Mouse (Mus musculus) stomach, embryonic 16.5 days (tissue): ENCODE data around the gene Mc1r. TPM values are rescaled to one million over a fixed set of nuclear protein-coding genes. Genes with fewer than 3 reads are reported as not detected.
"Not testable (repeated sequence)": the region's sequence is repeated elsewhere in the genome, so short reads cannot be mapped to it uniquely, and the experiment has no call there.

Experiments used
- ATAC-seq: fragments of 200-750 bp; cut with Nextera tagmentation; 2 replicates; pipeline ENCODE4 v1.8.0; 2017; ENCODE audit warnings: moderate number of reproducible peaks, moderate TSS enrichment; ENCODE audit not compliant: insufficient read depth, low FRiP score
- H3K27ac ChIP-seq: fragments of 300-500 bp; sonication (generic); 2 replicates; pipeline ENCODE4 v1.5.1; 2014; ENCODE audit warnings: low read length
- H3K27me3 ChIP-seq: fragments of 300-500 bp; sonication (generic); 2 replicates; pipeline ENCODE4 v1.6.1; 2014; ENCODE audit warnings: low read length, control low read depth, mixed read lengths; ENCODE audit not compliant: control insufficient read depth, insufficient read depth
- H3K36me3 ChIP-seq: fragments of 300-500 bp; sonication (generic); 2 replicates; pipeline ENCODE4 v1.6.1; 2014; ENCODE audit warnings: low read length; ENCODE audit not compliant: control insufficient read depth, insufficient read depth
- H3K4me1 ChIP-seq: fragments of 300-500 bp; sonication (generic); 2 replicates; pipeline ENCODE4 v1.6.1; 2014; ENCODE audit warnings: low read length, control low read depth, mixed read lengths; ENCODE audit not compliant: control insufficient read depth, insufficient read depth
- H3K4me2 ChIP-seq: fragments of 300-500 bp; sonication (generic); 2 replicates; pipeline ENCODE4 v1.6.1; 2014; ENCODE audit warnings: low read depth, low read length, mixed read lengths
- H3K4me3 ChIP-seq: fragments of 300-500 bp; sonication (generic); replicated peaks from 2 replicates; pipeline ENCODE4 v1.5.1; 2014; ENCODE audit warnings: mild to moderate bottlenecking, low read length
- H3K9ac ChIP-seq: fragments of 300-500 bp; sonication (generic); 2 replicates; pipeline ENCODE4 v1.6.1; 2014; ENCODE audit warnings: low read length
- H3K9me3 ChIP-seq: fragments of 300-500 bp; sonication (generic); replicated peaks from 2 replicates; pipeline ENCODE4 v1.6.1; 2016; ENCODE audit warnings: low read length, control low read depth; ENCODE audit not compliant: control insufficient read depth
- WGBS: fragments of 180-500 bp; shearing (Covaris S2); extraction: QIAGEN DNeasy Blood & Tissue Kit; methylation state at CpG from one replicate; pipeline ENCODE4 v1.1.7; 2014; 5-methylcytosine and 5-hydroxymethylcytosine counted together
- polyA plus RNA-seq: library from polyadenylated mRNA; unstranded; fragments of >200 nt; fragmentation: Nextera tagmentation; extraction: Ambion mirVana; gene quantifications from 2 replicates; pipeline ENCODE4 v1.2.1, GENCODE M21; 2015

Mc1r gene
- polyA plus RNA-seq, 1 experiment from 2014 or later: not detected

- Histone ChIP-seq H3K27me3 (no peaks in the 10 kb centered on the region), H3K9me3 (no peaks in the 10 kb centered on the region), H3K36me3 (no peaks in the 10 kb centered on the region), H3K4me3 (no peak overlapping the region), H3K27ac (no peak overlapping the region), H3K4me1 (0 out of 2 replicates have a peak, but pooled peaks cover 5% of the 10 kb centered on the region), H3K4me2 (no peak overlapping the region), H3K9ac (no peak overlapping the region)
- WGBS: 89% methylated on average over 2 of the region's 2 CpGs
- no peak for ATAC-seq
Observed at GRCm38 (mm10) chr8:123441788-123442187, 34.9 kb downstream of the Mc1r start.

- H3K9ac ChIP-seq: peak overlapping the region; percentile 92
- no peak overlapping the region for H3K27ac ChIP-seq
- H3K27me3 ChIP-seq: no peaks in the 10 kb centered on the region
- 0 out of 2 replicates have a peak, but pooled peaks cover 5% of the 10 kb centered on the region for H3K4me1 ChIP-seq
- peak overlapping the region; percentile 75 for H3K4me3 ChIP-seq
- no peaks in the 10 kb centered on the region for H3K36me3 ChIP-seq
- no peaks in the 10 kb centered on the region for H3K9me3 ChIP-seq
- peak; percentile 23; the same call in 1 of the 2 replicates for ATAC-seq
- 83% methylated on average over 5 of the region's 5 CpGs for WGBS
- no peak overlapping the region; the same call in 1 of the 2 replicates for H3K4me2 ChIP-seq
Observed at GRCm38 (mm10) chr8:123442351-123442750, 35.4 kb downstream of the Mc1r start.

GRCm38 (mm10) chr8:123442871-123443575, 36.1 kb downstream of the Mc1r start:
- 1% methylated on average over 41 of the region's 41 CpGs for WGBS
- ATAC-seq: peak; percentile 93
- Histone ChIP-seq H3K4me1 (0 out of 2 replicates have a peak, but pooled peaks cover 5% of the 10 kb centered on the region), H3K4me3 (peak overlapping the region; percentile 75), H3K36me3 (no peaks in the 10 kb centered on the region), H3K27me3 (no peaks in the 10 kb centered on the region), H3K27ac (peak overlapping the region; percentile 62), H3K4me2 (peak overlapping the region; percentile 64), H3K9me3 (no peaks in the 10 kb centered on the region), H3K9ac (peak overlapping the region; percentile 92)

- WGBS: 15% methylated on average over 4 of the region's 4 CpGs
- H3K27me3 ChIP-seq: no peaks in the 10 kb centered on the region
- peak overlapping the region; percentile 92 for H3K9ac ChIP-seq
- H3K36me3 ChIP-seq: no peaks in the 10 kb centered on the region
- no peak; the same call in 1 of the 2 replicates for ATAC-seq
- H3K4me3 ChIP-seq: peak overlapping the region; percentile 75
- H3K27ac ChIP-seq: peak overlapping the region; percentile 17; the same call in 1 of the 2 replicates
- no peaks in the 10 kb centered on the region for H3K9me3 ChIP-seq
- H3K4me2 ChIP-seq: peak overlapping the region; percentile 64
- 0 out of 2 replicates have a peak, but pooled peaks cover 5% of the 10 kb centered on the region for H3K4me1 ChIP-seq
Observed at GRCm38 (mm10) chr8:123443576-123443921, 36.6 kb downstream of the Mc1r start.

GRCm38 (mm10) chr8:123444131-123444530, 37.2 kb downstream of the Mc1r start:
- Histone ChIP-seq H3K4me1 (0 out of 2 replicates have a peak, but pooled peaks cover 5% of the 10 kb centered on the region), H3K27ac (no peak overlapping the region), H3K4me2 (no peak overlapping the region), H3K9ac (no peak overlapping the region), H3K4me3 (no peak overlapping the region), H3K9me3 (no peaks in the 10 kb centered on the region), H3K36me3 (0 out of 2 replicates have a peak, but pooled peaks cover 1% of the 10 kb centered on the region), H3K27me3 (no peaks in the 10 kb centered on the region)
- no peak for ATAC-seq
- 73% methylated on average over 6 of the region's 6 CpGs for WGBS

- Histone ChIP-seq H3K27me3 (no peaks in the 10 kb centered on the region), H3K4me2 (no peak overlapping the region), H3K9ac (no peak overlapping the region), H3K4me3 (no peak overlapping the region), H3K27ac (no peak overlapping the region), H3K9me3 (no peaks in the 10 kb centered on the region), H3K36me3 (0 out of 2 replicates have a peak, but pooled peaks cover 4% of the 10 kb centered on the region), H3K4me1 (0 out of 2 replicates have a peak, but pooled peaks cover 5% of the 10 kb centered on the region)
- ATAC-seq: no peak
- WGBS: 87% methylated on average over 10 of the region's 10 CpGs
Observed at GRCm38 (mm10) chr8:123445981-123446380, 39.1 kb downstream of the Mc1r start.

- Histone ChIP-seq H3K4me2 (no peak overlapping the region), H3K9me3 (no peaks in the 10 kb centered on the region), H3K4me3 (no peak overlapping the region), H3K4me1 (0 out of 2 replicates have a peak, but pooled peaks cover 5% of the 10 kb centered on the region), H3K9ac (no peak overlapping the region), H3K27ac (no peak overlapping the region), H3K36me3 (0 out of 2 replicates have a peak, but pooled peaks cover 4% of the 10 kb centered on the region), H3K27me3 (no peaks in the 10 kb centered on the region)
- no peak for ATAC-seq
- WGBS: 73% methylated on average over 6 of the region's 6 CpGs
Observed at GRCm38 (mm10) chr8:123446799-123447198, 39.9 kb downstream of the Mc1r start.

GRCm38 (mm10) chr8:123450783-123451182, 43.9 kb downstream of the Mc1r start:
- H3K9ac ChIP-seq: no peak overlapping the region
- H3K4me1 ChIP-seq: no peaks in the 10 kb centered on the region
- ATAC-seq: no peak
- peaks cover 8% of the 10 kb centered on the region; the same call in 1 of the 2 replicates for H3K36me3 ChIP-seq
- H3K27ac ChIP-seq: no peak overlapping the region
- no peaks in the 10 kb centered on the region for H3K27me3 ChIP-seq
- no peak overlapping the region for H3K4me2 ChIP-seq
- H3K9me3 ChIP-seq: no peaks in the 10 kb centered on the region
- 80% methylated on average over 5 of the region's 5 CpGs for WGBS
- no peak overlapping the region for H3K4me3 ChIP-seq

- not testable (repeated sequence) for H3K36me3 ChIP-seq, ATAC-seq, H3K9ac ChIP-seq, H3K27ac ChIP-seq, H3K9me3 ChIP-seq, H3K27me3 ChIP-seq, H3K4me1 ChIP-seq, H3K4me3 ChIP-seq, H3K4me2 ChIP-seq
- WGBS: 97% methylated on average over 12 of the region's 12 CpGs
Observed at GRCm38 (mm10) chr8:123451747-123452146, 44.8 kb downstream of the Mc1r start.
